Mouse (Mus musculus) liver, adult 2 months (tissue): ENCODE measurements around the gene Ms4a10.

Experiments
- CTCF ChIP-seq: fragments of 200-500 bp; IDR thresholded peaks from 2 replicates; pipeline ENCODE4 v1.5.1; 2011; ENCODE audit warnings: low read depth, low read length, control low read depth
- POLR2A ChIP-seq: fragments of 200-500 bp; IDR thresholded peaks from 2 replicates; pipeline ENCODE4 v1.6.1; 2011; ENCODE audit warnings: low read length, control low read depth; ENCODE audit not compliant: insufficient read depth; ENCODE audit errors: extremely low read depth

DNA sequence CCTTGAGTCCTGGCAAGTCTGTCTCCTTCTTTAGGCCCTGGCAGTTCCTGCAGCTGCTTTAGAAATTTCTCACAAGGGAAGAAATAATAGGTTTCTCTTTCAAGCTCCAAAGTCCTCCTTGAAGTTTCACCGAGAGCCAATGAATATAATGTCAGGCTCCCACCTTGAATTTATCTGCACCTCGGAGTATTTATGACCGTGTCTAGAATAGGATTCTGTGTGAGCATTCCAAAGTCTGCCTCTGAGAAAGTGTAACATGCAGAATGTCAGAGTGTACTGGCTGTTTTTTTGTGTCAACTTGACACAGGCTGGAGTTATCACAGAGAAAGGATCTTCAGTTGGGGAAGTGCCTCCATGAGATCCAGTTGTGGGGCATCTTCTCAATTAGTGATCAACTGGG, 43.4 kb upstream of the Ms4a10 start, which contains the start of gene Ms4a18:
- TF ChIP-seq POLR2A (no peak), CTCF (no peak)
